Mouse (Mus musculus): ENCODE data around the gene Pak7. TPM values are rescaled to one million over a fixed set of nuclear protein-coding genes. Genes with fewer than 3 reads are reported as not detected.
"Not testable (repeated sequence)": the region's sequence is repeated elsewhere in the genome, so short reads cannot be mapped to it uniquely, and the experiment has no call there.

Gene Pak7
- polyA plus RNA-seq, 1 experiment from 2014 or later, result 0.60 TPM

DNA sequence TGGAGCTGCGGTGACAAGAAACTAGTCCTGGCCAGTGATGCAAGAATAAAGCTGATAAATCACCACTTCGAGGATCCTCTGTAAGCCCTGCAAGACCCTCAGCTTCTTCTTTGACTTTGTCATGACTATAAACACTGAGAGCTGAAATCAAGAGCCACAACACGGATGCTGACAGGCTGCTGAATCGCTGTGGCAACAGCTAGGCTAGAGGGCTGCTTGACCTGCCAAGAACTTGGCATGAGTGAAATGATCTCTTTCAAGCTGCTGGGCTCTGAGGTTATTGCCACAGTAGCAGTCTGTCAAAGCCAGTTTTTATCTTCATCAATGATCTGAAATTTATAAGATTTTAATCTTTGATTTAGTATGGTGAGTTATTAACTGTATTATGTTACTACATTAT, 62.1 kb downstream of the Pak7 start:
- no peak for ATAC-seq (ENCODE audit: borderline replicate concordance, extremely low read depth, low FRiP score, low TSS enrichment)

DNA sequence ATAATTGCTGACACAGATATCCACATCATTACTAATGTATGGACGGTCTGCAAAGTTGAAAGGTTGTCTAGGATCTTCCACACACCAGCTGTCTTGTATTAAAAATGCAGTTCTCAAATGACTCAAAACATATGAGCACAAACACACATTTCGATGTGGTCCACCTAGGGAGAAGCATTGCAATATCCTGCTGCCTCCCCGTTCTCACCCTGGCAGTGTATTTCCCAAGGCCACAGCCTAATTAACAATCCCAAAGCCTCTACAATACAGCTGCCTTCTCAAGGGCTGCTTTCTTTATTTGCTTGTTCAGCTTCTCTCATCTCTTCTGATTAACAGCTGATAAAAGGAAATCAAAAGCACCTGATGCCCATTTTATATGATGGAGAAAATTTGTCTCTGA, 78.5 kb downstream of the Pak7 start:
- Histone ChIP-seq H3K9me3 (no peaks in the 10 kb centered on the region), H3K36me3 (no peaks in the 10 kb centered on the region), H3K4me2 (no peak overlapping the region), H3K4me3 (no peak overlapping the region), H3K27ac (no peak overlapping the region), H3K27me3 (no peaks in the 10 kb centered on the region), H3K4me1 (no peaks in the 10 kb centered on the region), H3K9ac (no peak overlapping the region)
- 69% methylated on average over 3 of the region's 3 CpGs for WGBS
- no peak for ATAC-seq (ENCODE audit: borderline replicate concordance, extremely low read depth, low FRiP score, low TSS enrichment)

More for the DNA sequence above, 62.1 kb downstream of the Pak7 start:
- no peaks in the 10 kb centered on the region for H3K36me3 ChIP-seq
- 64% methylated on average over 4 of the region's 4 CpGs for WGBS
- H3K9me3 ChIP-seq, result no peaks in the 10 kb centered on the region
- no peak overlapping the region for H3K9ac ChIP-seq
- H3K4me3 ChIP-seq, result no peak overlapping the region
- H3K4me2 ChIP-seq, result no peak overlapping the region
- no peak overlapping the region for H3K27ac ChIP-seq
- no peaks in the 10 kb centered on the region for H3K27me3 ChIP-seq
- H3K4me1 ChIP-seq, result no peaks in the 10 kb centered on the region

DNA sequence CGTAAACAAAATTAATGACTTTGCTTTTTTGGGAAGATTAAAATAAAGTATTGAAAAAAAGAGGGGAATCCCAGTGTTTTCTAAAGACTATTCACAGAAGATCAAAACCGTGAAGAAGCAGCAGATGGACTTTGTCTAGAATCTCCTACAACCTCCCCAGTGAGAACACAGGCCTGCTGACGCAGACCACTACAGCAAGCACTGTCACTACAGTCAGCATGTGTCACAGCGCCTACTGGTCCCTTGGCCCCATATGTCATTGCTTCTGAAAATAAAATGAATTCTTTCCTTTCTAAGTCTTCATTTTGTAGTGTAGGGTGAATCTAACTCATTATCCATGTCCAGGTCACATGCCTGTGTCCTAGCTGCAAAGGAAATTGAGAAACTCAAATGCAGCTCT, 79.0 kb downstream of the Pak7 start:
- Histone ChIP-seq H3K4me3 (no peak overlapping the region), H3K4me1 (no peaks in the 10 kb centered on the region), H3K27me3 (no peaks in the 10 kb centered on the region), H3K27ac (no peak overlapping the region), H3K36me3 (no peaks in the 10 kb centered on the region), H3K9ac (no peak overlapping the region), H3K4me2 (no peak overlapping the region), H3K9me3 (no peaks in the 10 kb centered on the region)
- ATAC-seq (ENCODE audit: borderline replicate concordance, extremely low read depth, low FRiP score, low TSS enrichment), result no peak
- WGBS, result 78% methylated on average over 4 of the region's 4 CpGs

DNA sequence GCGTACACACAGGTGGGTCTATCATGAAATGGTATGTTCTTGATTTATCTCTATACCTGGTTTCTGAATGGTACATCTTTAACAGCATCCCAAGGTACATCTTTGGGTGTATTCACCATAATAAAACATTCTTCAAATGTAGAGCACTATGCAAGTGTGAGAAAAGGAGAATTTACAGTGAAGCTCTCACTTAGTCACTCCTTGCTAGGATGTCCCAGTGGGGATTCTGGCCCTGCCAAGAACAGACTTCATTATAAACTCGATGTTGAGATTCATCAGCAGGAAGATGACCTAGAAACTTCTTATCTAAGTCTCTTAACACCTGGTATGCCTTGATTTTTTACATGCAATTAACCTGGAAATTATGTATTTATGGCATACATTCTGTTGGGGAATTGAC, 85.6 kb downstream of the Pak7 start:
- H3K9ac ChIP-seq, result no peak overlapping the region
- no peak overlapping the region for H3K4me2 ChIP-seq
- no peaks in the 10 kb centered on the region for H3K36me3 ChIP-seq
- no peak overlapping the region for H3K27ac ChIP-seq
- no peaks in the 10 kb centered on the region for H3K9me3 ChIP-seq
- H3K4me3 ChIP-seq, result no peak overlapping the region
- H3K27me3 ChIP-seq, result no peaks in the 10 kb centered on the region
- WGBS, result 65% methylated on average over 2 of the region's 2 CpGs
- H3K4me1 ChIP-seq, result no peaks in the 10 kb centered on the region
- no peak for ATAC-seq (ENCODE audit: borderline replicate concordance, extremely low read depth, low FRiP score, low TSS enrichment)

DNA sequence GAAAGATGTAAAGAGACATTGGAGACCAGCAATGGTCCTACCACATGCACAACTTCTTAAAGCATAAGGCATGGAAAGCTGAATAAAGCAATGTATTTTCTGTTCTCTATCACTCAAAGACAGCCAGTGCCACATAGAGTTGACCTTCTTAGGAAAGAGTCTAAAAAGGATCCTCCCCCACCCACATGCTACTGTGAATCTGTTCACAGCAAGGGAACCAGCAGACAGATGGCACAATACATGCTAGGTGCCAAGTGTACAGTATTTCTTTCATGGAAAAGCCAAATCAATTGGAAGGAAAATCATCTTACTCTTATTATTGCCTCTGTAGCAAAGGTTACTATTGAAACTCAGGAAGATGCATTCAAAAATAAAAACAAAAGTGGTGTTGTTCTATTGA, 86.4 kb downstream of the Pak7 start:
- no peaks in the 10 kb centered on the region for H3K27me3 ChIP-seq
- H3K4me2 ChIP-seq, result no peak overlapping the region
- ATAC-seq (ENCODE audit: borderline replicate concordance, extremely low read depth, low FRiP score, low TSS enrichment), result no peak
- no peaks in the 10 kb centered on the region for H3K4me1 ChIP-seq
- H3K4me3 ChIP-seq, result no peak overlapping the region
- no peak overlapping the region for H3K9ac ChIP-seq
- H3K9me3 ChIP-seq, result no peaks in the 10 kb centered on the region
- H3K36me3 ChIP-seq, result no peaks in the 10 kb centered on the region
- H3K27ac ChIP-seq, result no peak overlapping the region

DNA sequence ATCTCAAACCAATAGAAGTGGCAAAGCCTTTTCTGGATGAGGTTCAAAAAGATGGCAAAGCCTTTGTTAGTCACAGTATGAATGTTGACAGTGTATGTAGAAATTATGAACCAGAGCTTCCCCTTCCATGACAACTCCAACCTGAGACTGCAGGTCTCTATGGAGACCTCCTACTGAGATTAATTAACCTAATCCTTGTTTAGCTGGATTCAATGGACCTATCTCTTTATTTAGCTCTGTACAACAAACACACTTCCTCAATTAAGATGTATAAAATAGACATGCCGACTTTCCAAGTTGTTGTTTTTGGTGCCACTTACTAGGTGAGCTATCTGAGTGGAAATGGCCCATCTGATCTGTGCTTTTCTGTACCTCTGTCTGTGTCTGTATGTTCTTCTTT, 90.4 kb downstream of the Pak7 start:
- no peaks in the 10 kb centered on the region for H3K9me3 ChIP-seq
- ATAC-seq (ENCODE audit: borderline replicate concordance, extremely low read depth, low FRiP score, low TSS enrichment), result no peak
- H3K27ac ChIP-seq, result no peak overlapping the region
- H3K4me1 ChIP-seq, result no peaks in the 10 kb centered on the region
- H3K9ac ChIP-seq, result no peak overlapping the region
- no peaks in the 10 kb centered on the region for H3K27me3 ChIP-seq
- WGBS, result 80% methylated on average over 1 of the region's 1 CpGs
- no peaks in the 10 kb centered on the region for H3K36me3 ChIP-seq
- H3K4me3 ChIP-seq, result no peak overlapping the region
- H3K4me2 ChIP-seq, result no peak overlapping the region

DNA sequence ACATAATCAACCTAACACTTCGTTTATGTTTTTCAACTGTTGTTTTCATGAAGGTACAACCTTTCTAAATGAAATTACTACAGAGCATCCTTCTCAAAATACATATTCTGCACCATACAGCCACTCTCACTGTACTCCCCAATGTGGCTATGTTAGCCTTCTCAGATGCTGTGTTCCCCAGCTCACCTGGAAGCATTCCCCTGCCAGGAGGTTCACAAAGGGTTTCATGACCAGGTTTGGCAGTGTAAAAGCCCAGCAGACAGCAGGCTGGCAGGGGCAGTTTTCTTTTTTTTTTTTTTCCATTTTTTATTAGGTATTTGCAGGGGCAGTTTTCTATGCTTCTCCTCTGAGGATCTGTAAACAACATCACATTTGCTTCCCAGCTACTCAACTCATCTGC, 105.7 kb downstream of the Pak7 start:
- no peak for ATAC-seq (ENCODE audit: borderline replicate concordance, extremely low read depth, low FRiP score, low TSS enrichment)
- H3K4me2 ChIP-seq, result no peak overlapping the region
- H3K27me3 ChIP-seq, result no peaks in the 10 kb centered on the region
- no peak overlapping the region for H3K4me3 ChIP-seq
- no peaks in the 10 kb centered on the region for H3K4me1 ChIP-seq
- no peaks in the 10 kb centered on the region for H3K36me3 ChIP-seq
- H3K27ac ChIP-seq, result no peak overlapping the region
- H3K9ac ChIP-seq, result no peak overlapping the region
- 55% methylated on average over 1 of the region's 1 CpGs for WGBS
- no peaks in the 10 kb centered on the region for H3K9me3 ChIP-seq

DNA sequence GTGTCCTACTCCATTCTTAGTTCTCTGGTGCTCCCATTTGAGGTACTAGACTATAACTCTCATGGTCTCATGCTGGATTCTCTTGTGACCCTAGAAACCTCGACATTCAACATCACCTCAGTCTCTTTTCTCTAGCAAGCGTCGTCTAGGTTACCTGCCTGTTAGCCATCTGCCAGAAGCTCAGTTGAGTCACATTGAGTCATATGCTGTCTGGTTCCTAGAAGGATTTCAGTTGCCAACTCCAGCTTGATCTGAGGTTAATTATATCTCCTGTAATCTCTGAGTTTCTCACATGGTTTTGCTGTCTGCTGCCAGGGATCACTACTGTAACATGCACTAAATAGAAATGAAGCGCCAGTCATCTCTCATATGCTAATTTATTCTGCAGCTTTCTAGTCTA, 145.8 kb downstream of the Pak7 start:
- not testable (repeated sequence) for H3K9me3 ChIP-seq; H3K36me3 ChIP-seq; ATAC-seq (ENCODE audit: borderline replicate concordance, extremely low read depth, low FRiP score, low TSS enrichment); H3K27me3 ChIP-seq; H3K4me3 ChIP-seq; H3K9ac ChIP-seq; H3K27ac ChIP-seq; H3K4me2 ChIP-seq; H3K4me1 ChIP-seq
- WGBS, result 73% methylated on average over 4 of the region's 4 CpGs

DNA sequence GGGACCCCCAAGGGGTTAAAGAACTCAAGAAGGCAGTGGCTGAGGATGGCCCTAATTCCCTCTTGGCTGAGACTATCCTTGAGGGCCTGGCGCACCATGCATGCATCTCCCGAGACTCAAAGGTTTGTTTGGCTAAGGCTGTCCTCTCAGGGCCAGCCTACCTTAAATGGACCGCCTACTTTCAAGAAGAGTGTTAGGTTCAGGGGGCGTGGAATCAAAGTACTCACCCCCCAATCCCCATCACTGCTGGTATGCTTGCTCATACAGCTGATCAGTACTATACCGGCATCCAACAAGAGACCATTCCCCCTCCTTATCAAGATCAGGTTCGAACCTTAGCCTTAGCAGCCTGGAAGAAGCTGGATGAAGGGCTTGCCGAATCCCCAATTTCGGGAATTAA, 156.5 kb downstream of the Pak7 start:
- H3K9me3 ChIP-seq, result no peaks in the 10 kb centered on the region
- no peak overlapping the region for H3K4me3 ChIP-seq
- H3K27me3 ChIP-seq, result no peaks in the 10 kb centered on the region
- 90% methylated on average over 8 of the region's 8 CpGs for WGBS
- H3K4me1 ChIP-seq, result no peaks in the 10 kb centered on the region
- H3K27ac ChIP-seq, result no peak overlapping the region
- no peak overlapping the region for H3K9ac ChIP-seq
- H3K4me2 ChIP-seq, result no peak overlapping the region
- peak; percentile 49; the same call in 1 of the 2 replicates for ATAC-seq (ENCODE audit: borderline replicate concordance, extremely low read depth, low FRiP score, low TSS enrichment)
- H3K36me3 ChIP-seq, result no peaks in the 10 kb centered on the region

DNA sequence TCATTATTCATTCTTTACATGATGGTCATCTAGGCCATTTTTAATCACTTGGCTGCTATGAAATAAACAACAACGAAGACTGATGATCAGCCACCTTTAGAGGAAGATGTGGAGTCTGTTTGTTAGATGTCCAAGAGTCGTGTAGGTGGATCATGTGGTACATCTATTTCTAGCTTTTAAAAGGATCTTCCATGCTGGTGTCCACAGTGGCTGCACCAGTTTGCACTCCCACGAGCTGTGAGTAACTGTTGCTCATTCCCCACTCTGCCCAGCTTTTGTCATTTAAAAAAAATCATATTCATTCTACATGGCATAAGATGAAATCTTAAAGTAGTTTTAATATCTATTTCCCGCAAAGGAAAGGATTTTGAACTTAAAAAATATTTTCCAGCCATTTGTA, 183.7 kb downstream of the Pak7 start:
- ATAC-seq (ENCODE audit: borderline replicate concordance, extremely low read depth, low FRiP score, low TSS enrichment), result no peak
- Histone ChIP-seq H3K9ac (no peak overlapping the region), H3K27ac (no peak overlapping the region), H3K4me2 (no peak overlapping the region), H3K4me1 (no peaks in the 10 kb centered on the region), H3K27me3 (no peaks in the 10 kb centered on the region), H3K9me3 (no peaks in the 10 kb centered on the region), H3K36me3 (no peaks in the 10 kb centered on the region), H3K4me3 (no peak overlapping the region)
- 72% methylated on average over 4 of the region's 4 CpGs for WGBS

DNA sequence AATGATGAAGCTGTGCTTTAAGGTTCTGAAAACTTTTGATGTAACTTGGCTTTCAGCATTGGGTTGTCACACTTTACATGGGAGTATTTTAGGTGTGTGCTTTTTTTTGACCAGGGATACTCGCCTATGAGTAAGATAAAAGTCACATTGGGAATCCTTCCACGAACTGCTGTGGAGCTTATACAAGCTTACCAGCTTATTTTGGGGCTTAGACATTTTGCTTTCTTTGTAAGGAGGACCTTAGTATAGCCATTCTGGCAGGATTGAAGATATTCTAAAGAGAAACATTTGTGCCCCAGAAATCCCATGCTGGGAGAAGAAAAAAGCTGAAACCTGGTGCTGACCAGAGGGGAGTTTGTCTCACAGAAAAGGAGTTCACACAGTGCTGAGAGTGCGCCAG, 212.7 kb downstream of the Pak7 start:
- no peak overlapping the region for H3K4me3 ChIP-seq
- WGBS, result 69% methylated on average over 3 of the region's 3 CpGs

DNA sequence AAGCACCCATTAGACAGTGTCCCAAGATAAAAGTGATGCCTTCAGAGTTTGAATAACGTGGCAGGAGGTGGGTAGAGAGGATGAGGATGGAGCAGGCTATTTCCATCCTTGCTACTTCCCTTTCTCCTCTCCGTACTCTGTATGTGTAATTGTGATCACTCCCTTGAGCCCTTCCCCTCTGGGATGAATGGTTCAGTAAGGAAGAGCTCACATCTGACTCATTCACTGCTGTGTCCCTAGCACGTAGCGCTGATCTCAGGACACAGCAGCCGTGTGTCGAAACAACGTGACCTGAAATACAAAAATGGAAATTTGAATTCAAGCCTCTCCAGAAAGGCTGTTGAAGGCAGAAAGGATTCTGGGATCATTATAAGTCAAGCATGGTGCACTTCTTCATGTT, 237.0 kb downstream of the Pak7 start:
- no peaks in the 10 kb centered on the region for H3K36me3 ChIP-seq
- no peaks in the 10 kb centered on the region for H3K9me3 ChIP-seq
- H3K4me2 ChIP-seq, result no peak overlapping the region
- ATAC-seq (ENCODE audit: borderline replicate concordance, extremely low read depth, low FRiP score, low TSS enrichment), result no peak
- WGBS, result 79% methylated on average over 7 of the region's 7 CpGs
- no peak overlapping the region for H3K9ac ChIP-seq
- H3K27ac ChIP-seq, result no peak overlapping the region
- H3K27me3 ChIP-seq, result no peaks in the 10 kb centered on the region
- no peaks in the 10 kb centered on the region for H3K4me1 ChIP-seq
- no peak overlapping the region for H3K4me3 ChIP-seq

More for the DNA sequence above, 212.7 kb downstream of the Pak7 start:
- ATAC-seq (ENCODE audit: borderline replicate concordance, extremely low read depth, low FRiP score, low TSS enrichment), result no peak
- H3K27me3 ChIP-seq, result no peaks in the 10 kb centered on the region
- H3K4me1 ChIP-seq, result no peaks in the 10 kb centered on the region
- H3K9me3 ChIP-seq, result no peaks in the 10 kb centered on the region
- no peak overlapping the region for H3K27ac ChIP-seq
- no peak overlapping the region for H3K4me2 ChIP-seq
- no peak overlapping the region for H3K9ac ChIP-seq
- no peaks in the 10 kb centered on the region for H3K36me3 ChIP-seq

DNA sequence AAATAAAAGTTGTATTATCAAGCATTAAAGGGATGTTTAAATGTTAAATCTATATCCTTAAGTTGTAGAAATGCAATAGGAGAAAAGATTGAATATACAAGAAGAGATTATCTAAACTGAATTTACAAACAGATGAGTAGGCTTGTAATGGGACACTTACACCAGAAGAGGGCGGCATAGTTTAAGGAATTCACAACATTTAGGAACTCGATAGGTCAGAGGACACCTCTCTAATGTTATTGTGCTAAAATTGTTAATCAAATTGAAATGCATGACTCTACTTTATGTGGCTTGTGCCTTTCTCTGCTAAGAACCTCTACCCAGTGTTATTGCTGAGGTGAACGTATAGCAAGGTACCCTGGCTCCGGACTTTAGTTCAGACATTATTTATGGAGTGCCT, 238.2 kb downstream of the Pak7 start:
- Histone ChIP-seq H3K9me3 (no peaks in the 10 kb centered on the region), H3K4me1 (no peaks in the 10 kb centered on the region), H3K9ac (no peak overlapping the region), H3K4me3 (no peak overlapping the region), H3K27me3 (no peaks in the 10 kb centered on the region), H3K36me3 (no peaks in the 10 kb centered on the region), H3K4me2 (no peak overlapping the region), H3K27ac (no peak overlapping the region)
- ATAC-seq (ENCODE audit: borderline replicate concordance, extremely low read depth, low FRiP score, low TSS enrichment), result no peak
- WGBS, result 26% methylated on average over 4 of the region's 4 CpGs

Data from lung, embryonic 15.5 days (tissue).